Mouse (Mus musculus): Measurements from ENCODE around the gene Med25.

GRCm38 (mm10) chr7:44826771-44827170, 65.7 kb downstream of the Med25 start:
- TF ChIP-seq EP300 (IDR thresholded peaks at IDR 0.05; ENCODE audit: insufficient read depth, low read depth, low read length) = no peak
- TF ChIP-seq CTCF (IDR thresholded peaks at IDR 0.05) = no peak

All from heart, adult 2 months (tissue).